Mouse (Mus musculus) liver, adult 2 months (tissue): ENCODE measurements at regions not wholly inside any gene's neighbourhood (a gene's known extent, or its start where the extent isn't known, plus 50 kb on each side); places are given as distances from the start of the nearest gene placed in this dataset.

ENCODE experiments used
- DNase-seq: peaks from one replicate; pipeline ENCODE4 v3.0.0-alpha.2; 2011; ENCODE audit warnings: low read depth, low spot score; ENCODE audit errors: extremely low read depth
- H3K27ac ChIP-seq: fragments of 200-500 bp; replicated peaks from 2 replicates; pipeline ENCODE4 v1.5.1; 2012; ENCODE audit warnings: low read depth, mild to moderate bottlenecking, control low read depth, inconsistent platforms, low read length; ENCODE audit not compliant: insufficient read depth
- H3K27me3 ChIP-seq: fragments of 200-500 bp; 2 replicates; pipeline ENCODE4 v1.6.1; 2012; ENCODE audit warnings: mild to moderate bottlenecking, moderate library complexity, low read length, inconsistent platforms; ENCODE audit not compliant: control insufficient read depth, insufficient read depth
- H3K36me3 ChIP-seq: fragments of 200-500 bp; 2 replicates; pipeline ENCODE4 v1.6.1; 2012; ENCODE audit warnings: low read length, inconsistent platforms; ENCODE audit not compliant: control insufficient read depth, insufficient read depth
- H3K4me1 ChIP-seq: fragments of 200-500 bp; 2 replicates; pipeline ENCODE4 v1.6.1; 2011; ENCODE audit warnings: low read length; ENCODE audit not compliant: control insufficient read depth, insufficient read depth
- H3K4me3 ChIP-seq: fragments of 200-500 bp; 2 replicates; pipeline ENCODE4 v1.5.1; 2011; ENCODE audit warnings: low read depth, mild to moderate bottlenecking, control low read depth, low read length, moderate library complexity; ENCODE audit not compliant: insufficient read depth
- H3K79me2 ChIP-seq: fragments of 200-500 bp; 2 replicates; pipeline ENCODE4 v1.6.1; 2012; ENCODE audit warnings: inconsistent platforms, mild to moderate bottlenecking, low read length, moderate library complexity; ENCODE audit not compliant: control insufficient read depth, insufficient read depth
- H3K9ac ChIP-seq: fragments of 200-500 bp; 2 replicates; pipeline ENCODE4 v1.6.1; 2012; ENCODE audit warnings: low read depth, mild to moderate bottlenecking, control low read depth, inconsistent platforms, low read length
- CTCF ChIP-seq: fragments of 200-500 bp; IDR thresholded peaks from 2 replicates; pipeline ENCODE4 v1.5.1; 2011; ENCODE audit warnings: low read depth, low read length, control low read depth
- POLR2A ChIP-seq: fragments of 200-500 bp; IDR thresholded peaks from 2 replicates; pipeline ENCODE4 v1.6.1; 2011; ENCODE audit warnings: low read length, control low read depth; ENCODE audit not compliant: insufficient read depth; ENCODE audit errors: extremely low read depth
- WGBS: fragments of 180-500 bp; shearing (Covaris S2); methylation state at CpG from one replicate; pipeline ENCODE4 v1.1.7; 2018; 5-methylcytosine and 5-hydroxymethylcytosine counted together

GRCm38 (mm10) chr1:186183204-186183651, 66.1 kb upstream of the Lyplal1 start:
- no peaks in the 10 kb centered on the region for H3K27me3 ChIP-seq
- no peak overlapping the region for H3K9ac ChIP-seq
- no peaks in the 10 kb centered on the region for H3K79me2 ChIP-seq
- no peak for TF ChIP-seq CTCF
- TF ChIP-seq POLR2A = no peak
- 73% methylated on average over 8 of the region's 8 CpGs for WGBS
- no peak for DNase-seq
- no peak overlapping the region for H3K4me3 ChIP-seq
- no peak overlapping the region for H3K27ac ChIP-seq
- H3K4me1 ChIP-seq = peaks cover 3% of the 10 kb centered on the region; the same call in 1 of the 2 replicates
- no peaks in the 10 kb centered on the region for H3K36me3 ChIP-seq

GRCm38 (mm10) chr1:186182498-186183203, 65.5 kb upstream of the Lyplal1 start:
- Histone ChIP-seq H3K36me3 (no peaks in the 10 kb centered on the region), H3K4me1 (peaks cover 3% of the 10 kb centered on the region; the same call in 1 of the 2 replicates), H3K27me3 (no peaks in the 10 kb centered on the region), H3K27ac (no peak overlapping the region), H3K4me3 (no peak overlapping the region), H3K79me2 (no peaks in the 10 kb centered on the region), H3K9ac (0 out of 2 replicates have a peak overlapping the region, but pooled peaks have one; percentile 34)
- TF ChIP-seq CTCF (peak; percentile 18; the same call in 1 of the 2 replicates), POLR2A (no peak)
- 15% methylated on average over 23 of the region's 23 CpGs for WGBS
- DNase-seq = peak; percentile 54

GRCm38 (mm10) chr1:186177019-186177418, 59.9 kb upstream of the Lyplal1 start:
- H3K9ac ChIP-seq = no peak overlapping the region
- H3K27ac ChIP-seq = no peak overlapping the region
- 61% methylated on average over 3 of the region's 3 CpGs for WGBS
- no peak overlapping the region for H3K4me3 ChIP-seq
- DNase-seq = no peak
- H3K36me3 ChIP-seq = no peaks in the 10 kb centered on the region
- H3K4me1 ChIP-seq = no peaks in the 10 kb centered on the region
- H3K27me3 ChIP-seq = no peaks in the 10 kb centered on the region
- TF ChIP-seq CTCF (no peak), POLR2A (no peak)
- no peaks in the 10 kb centered on the region for H3K79me2 ChIP-seq

- DNase-seq = no peak
- WGBS = 77% methylated on average over 8 of the region's 8 CpGs
- H3K79me2 ChIP-seq = no peaks in the 10 kb centered on the region
- no peaks in the 10 kb centered on the region for H3K4me1 ChIP-seq
- H3K27me3 ChIP-seq = no peaks in the 10 kb centered on the region
- no peak overlapping the region for H3K27ac ChIP-seq
- TF ChIP-seq POLR2A = no peak
- no peak for TF ChIP-seq CTCF
- no peak overlapping the region for H3K9ac ChIP-seq
- no peaks in the 10 kb centered on the region for H3K36me3 ChIP-seq
- H3K4me3 ChIP-seq = no peak overlapping the region
Observed at GRCm38 (mm10) chr1:186173472-186174014, 56.4 kb upstream of the Lyplal1 start.

- Histone ChIP-seq H3K79me2 (no peaks in the 10 kb centered on the region), H3K27me3 (no peaks in the 10 kb centered on the region), H3K36me3 (no peaks in the 10 kb centered on the region), H3K4me3 (no peak overlapping the region), H3K27ac (no peak overlapping the region), H3K9ac (no peak overlapping the region), H3K4me1 (no peaks in the 10 kb centered on the region)
- WGBS = 77% methylated on average over 6 of the region's 6 CpGs
- TF ChIP-seq CTCF (no peak), POLR2A (no peak)
- DNase-seq = no peak
Observed at GRCm38 (mm10) chr1:186171691-186172090, 54.6 kb upstream of the Lyplal1 start.
